Mouse (Mus musculus) ES-E14 (cell line): ENCODE data around the gene Neurod6.
"Not testable (repeated sequence)": the region's sequence is repeated elsewhere in the genome, so short reads cannot be mapped to it uniquely, and the experiment has no call there.

Experiments
- CHD2 ChIP-seq: IDR thresholded peaks from 2 replicates; pipeline ENCODE4 v1.6.1; 2014; ENCODE audit warnings: mild to moderate bottlenecking, low read depth, low read length, inconsistent platforms
- HCFC1 ChIP-seq: IDR thresholded peaks from 2 replicates; pipeline ENCODE4 v1.6.1; 2012; ENCODE audit warnings: low read length, inconsistent platforms, borderline replicate concordance; ENCODE audit not compliant: insufficient read depth
- MAFK ChIP-seq: IDR thresholded peaks from 2 replicates; pipeline ENCODE4 v1.6.1; 2014; ENCODE audit warnings: mild to moderate bottlenecking, low read depth, low read length, inconsistent platforms; ENCODE audit not compliant: insufficient read depth
- ZC3H11A ChIP-seq: IDR thresholded peaks from 2 replicates; pipeline ENCODE4 v1.6.1; 2012; ENCODE audit warnings: low read depth, mild to moderate bottlenecking, inconsistent platforms, low read length, borderline replicate concordance
- ZNF384 ChIP-seq: IDR thresholded peaks from 2 replicates; pipeline ENCODE4 v1.6.1; 2012; ENCODE audit warnings: low read depth, low read length, inconsistent platforms

- TF ChIP-seq HCFC1, ZC3H11A, MAFK, CHD2, ZNF384: not testable (repeated sequence)
Measured at GRCm38 (mm10) chr6:55710913-55711312, 29.9 kb upstream of the Neurod6 start.
